Mouse (Mus musculus) midbrain, embryonic 13.5 days (tissue): ENCODE results near the gene Plekhm1. TPM values are rescaled to one million over a fixed set of nuclear protein-coding genes. Genes with fewer than 3 reads are reported as not detected.
"Not testable (repeated sequence)": the region's sequence is repeated elsewhere in the genome, so short reads cannot be mapped to it uniquely, and the experiment has no call there.

Experiments
- ATAC-seq: fragments of 200-750 bp; cut with Nextera tagmentation; 2 replicates; pipeline ENCODE4 v1.8.0; 2017; ENCODE audit warnings: mild to moderate bottlenecking, moderate TSS enrichment, moderate library complexity
- H3K27ac ChIP-seq: fragments of 300-500 bp; sonication (generic); 2 replicates; pipeline ENCODE4 v1.5.1; 2015; ENCODE audit warnings: inconsistent platforms, mild to moderate bottlenecking, moderate library complexity
- H3K27me3 ChIP-seq: fragments of 300-500 bp; sonication (generic); 2 replicates; pipeline ENCODE4 v1.6.1; 2015; ENCODE audit warnings: mild to moderate bottlenecking, inconsistent platforms
- H3K36me3 ChIP-seq: fragments of 300-500 bp; sonication (generic); 2 replicates; pipeline ENCODE4 v1.6.1; 2015; ENCODE audit warnings: mild to moderate bottlenecking, inconsistent platforms
- H3K4me1 ChIP-seq: fragments of 300-500 bp; sonication (generic); replicated peaks from 2 replicates; pipeline ENCODE4 v1.6.1; 2015; ENCODE audit warnings: inconsistent platforms
- H3K4me2 ChIP-seq: fragments of 300-500 bp; sonication (generic); replicated peaks from 2 replicates; pipeline ENCODE4 v1.6.1; 2015; ENCODE audit warnings: moderate library complexity, mild to moderate bottlenecking, inconsistent platforms
- H3K4me3 ChIP-seq: fragments of 300-500 bp; sonication (generic); replicated peaks from 2 replicates; pipeline ENCODE4 v1.5.1; 2015; ENCODE audit warnings: mild to moderate bottlenecking, inconsistent platforms
- H3K9ac ChIP-seq: fragments of 300-500 bp; sonication (generic); replicated peaks from 2 replicates; pipeline ENCODE4 v1.6.1; 2015; ENCODE audit warnings: mild to moderate bottlenecking, inconsistent platforms
- H3K9me3 ChIP-seq: fragments of 300-500 bp; sonication (generic); 2 replicates; pipeline ENCODE4 v1.6.1; 2016; ENCODE audit warnings: mild to moderate bottlenecking, inconsistent platforms
- WGBS: fragments of 180-500 bp; shearing (Covaris S2); methylation state at CpG from one replicate; pipeline ENCODE4 v1.1.7; 2015; 5-methylcytosine and 5-hydroxymethylcytosine counted together
- polyA plus RNA-seq: library from polyadenylated mRNA; unstranded; fragments of >200 nt; fragmentation: Nextera tagmentation; extraction: Ambion mirVana; gene quantifications from 2 replicates; pipeline ENCODE4 v1.2.1, GENCODE M21; 2015

The Plekhm1 gene
- polyA plus RNA-seq, 1 experiment from 2014 or later: 9.4 TPM

- Histone ChIP-seq H3K4me2 (no peak overlapping the region), H3K27me3 (peaks cover 33% of the 10 kb centered on the region), H3K27ac (no peak overlapping the region), H3K4me3 (no peak overlapping the region), H3K36me3 (no peaks in the 10 kb centered on the region), H3K4me1 (peaks cover 18% of the 10 kb centered on the region), H3K9ac (no peak overlapping the region), H3K9me3 (no peaks in the 10 kb centered on the region)
- WGBS: 91% methylated on average over 9 of the region's 9 CpGs
- no peak for ATAC-seq
These were observed 77.6 kb downstream of the Plekhm1 start for GRCm38 (mm10) chr11:103334925-103335324.

GRCm38 (mm10) chr11:103333719-103334398, 78.6 kb downstream of the Plekhm1 start:
- Histone ChIP-seq H3K9ac (no peak overlapping the region; the same call in 1 of the 2 replicates), H3K4me1 (peaks cover 13% of the 10 kb centered on the region), H3K4me3 (peak overlapping the region; percentile 33), H3K27me3 (peaks cover 33% of the 10 kb centered on the region), H3K36me3 (no peaks in the 10 kb centered on the region), H3K9me3 (no peaks in the 10 kb centered on the region), H3K4me2 (peak overlapping the region; percentile 56), H3K27ac (no peak overlapping the region)
- 11% methylated on average over 40 of the region's 40 CpGs for WGBS
- peak; percentile 47 for ATAC-seq

GRCm38 (mm10) chr11:103332890-103333651, 79.4 kb downstream of the Plekhm1 start:
- no peaks in the 10 kb centered on the region for H3K36me3 ChIP-seq
- peak overlapping the region; percentile 33 for H3K4me3 ChIP-seq
- peak overlapping the region; percentile 56 for H3K4me2 ChIP-seq
- peaks cover 33% of the 10 kb centered on the region for H3K27me3 ChIP-seq
- ATAC-seq: peak; percentile 40
- peak overlapping the region; percentile 39; the same call in 1 of the 2 replicates for H3K9ac ChIP-seq
- H3K27ac ChIP-seq: no peak overlapping the region; the same call in 1 of the 2 replicates
- no peaks in the 10 kb centered on the region for H3K9me3 ChIP-seq
- H3K4me1 ChIP-seq: peaks cover 13% of the 10 kb centered on the region
- 30% methylated on average over 34 of the region's 34 CpGs for WGBS

- Histone ChIP-seq H3K4me1 (peaks cover 13% of the 10 kb centered on the region), H3K27ac (no peak overlapping the region), H3K4me2 (peak overlapping the region; percentile 56), H3K36me3 (no peaks in the 10 kb centered on the region), H3K9me3 (no peaks in the 10 kb centered on the region), H3K27me3 (peaks cover 33% of the 10 kb centered on the region), H3K4me3 (peak overlapping the region; percentile 33), H3K9ac (0 out of 2 replicates have a peak overlapping the region, but pooled peaks have one; percentile 39)
- WGBS: 25% methylated on average over 18 of the region's 18 CpGs
- peak; percentile 73 for ATAC-seq
These were observed 80.1 kb downstream of the Plekhm1 start for GRCm38 (mm10) chr11:103332186-103332889.

- WGBS: 90% methylated on average over 10 of the region's 10 CpGs
- ATAC-seq: 0 out of 2 replicates have a peak, but pooled peaks have one; percentile 9
These were observed 80.8 kb downstream of the Plekhm1 start for GRCm38 (mm10) chr11:103331502-103332185.

GRCm38 (mm10) chr11:103330651-103331319, 81.7 kb downstream of the Plekhm1 start:
- Histone ChIP-seq H3K9me3 (no peaks in the 10 kb centered on the region), H3K27ac (no peak overlapping the region), H3K36me3 (no peaks in the 10 kb centered on the region), H3K4me2 (no peak overlapping the region), H3K4me3 (no peak overlapping the region), H3K9ac (no peak overlapping the region), H3K27me3 (peaks cover 34% of the 10 kb centered on the region), H3K4me1 (peaks cover 13% of the 10 kb centered on the region)
- no peak for ATAC-seq
- WGBS: 70% methylated on average over 7 of the region's 7 CpGs

More at GRCm38 (mm10) chr11:103331502-103332185, 80.8 kb downstream of the Plekhm1 start:
- H3K27me3 ChIP-seq: peaks cover 33% of the 10 kb centered on the region
- H3K27ac ChIP-seq: no peak overlapping the region
- H3K4me1 ChIP-seq: peaks cover 13% of the 10 kb centered on the region
- H3K9me3 ChIP-seq: no peaks in the 10 kb centered on the region
- H3K36me3 ChIP-seq: no peaks in the 10 kb centered on the region
- H3K4me3 ChIP-seq: no peak overlapping the region
- H3K9ac ChIP-seq: no peak overlapping the region
- H3K4me2 ChIP-seq: no peak overlapping the region

- peak; percentile 41; the same call in 1 of the 2 replicates for ATAC-seq
- H3K27me3 ChIP-seq: peaks cover 5% of the 10 kb centered on the region; the same call in 1 of the 2 replicates
- H3K9ac ChIP-seq: no peak overlapping the region
- H3K36me3 ChIP-seq: no peaks in the 10 kb centered on the region
- no peaks in the 10 kb centered on the region for H3K9me3 ChIP-seq
- H3K27ac ChIP-seq: no peak overlapping the region
- H3K4me2 ChIP-seq: no peak overlapping the region
- 0 out of 2 replicates have a peak, but pooled peaks cover 6% of the 10 kb centered on the region for H3K4me1 ChIP-seq
- H3K4me3 ChIP-seq: no peak overlapping the region
- 11% methylated on average over 5 of the region's 5 CpGs for WGBS
These were observed 85.5 kb downstream of the Plekhm1 start for GRCm38 (mm10) chr11:103326950-103327349.

GRCm38 (mm10) chr11:103325172-103325571, 87.3 kb downstream of the Plekhm1 start:
- no peak overlapping the region for H3K27ac ChIP-seq
- no peaks in the 10 kb centered on the region for H3K36me3 ChIP-seq
- H3K9ac ChIP-seq: no peak overlapping the region
- ATAC-seq: peak; percentile 49
- 16% methylated on average over 8 of the region's 8 CpGs for WGBS
- peaks cover 3% of the 10 kb centered on the region; the same call in 1 of the 2 replicates for H3K27me3 ChIP-seq
- H3K4me2 ChIP-seq: no peak overlapping the region
- H3K4me3 ChIP-seq: no peak overlapping the region
- H3K4me1 ChIP-seq: 0 out of 2 replicates have a peak, but pooled peaks cover 6% of the 10 kb centered on the region
- no peaks in the 10 kb centered on the region for H3K9me3 ChIP-seq

GRCm38 (mm10) chr11:103324723-103325122, 87.8 kb downstream of the Plekhm1 start:
- 56% methylated on average over 13 of the region's 13 CpGs for WGBS
- peaks cover 3% of the 10 kb centered on the region; the same call in 1 of the 2 replicates for H3K27me3 ChIP-seq
- H3K4me2 ChIP-seq: no peak overlapping the region
- 0 out of 2 replicates have a peak, but pooled peaks cover 6% of the 10 kb centered on the region for H3K4me1 ChIP-seq
- no peak overlapping the region for H3K27ac ChIP-seq
- 0 out of 2 replicates have a peak, but pooled peaks have one; percentile 17 for ATAC-seq
- no peak overlapping the region for H3K9ac ChIP-seq
- no peaks in the 10 kb centered on the region for H3K36me3 ChIP-seq
- no peak overlapping the region for H3K4me3 ChIP-seq
- no peaks in the 10 kb centered on the region for H3K9me3 ChIP-seq

GRCm38 (mm10) chr11:103322832-103323231, 89.7 kb downstream of the Plekhm1 start:
- not testable (repeated sequence) for H3K9ac ChIP-seq, H3K4me2 ChIP-seq, ATAC-seq, H3K9me3 ChIP-seq, H3K36me3 ChIP-seq, H3K4me1 ChIP-seq, H3K4me3 ChIP-seq, H3K27ac ChIP-seq, H3K27me3 ChIP-seq
- 45% methylated on average over 3 of the region's 4 CpGs for WGBS

- no peak overlapping the region for H3K27ac ChIP-seq
- H3K4me2 ChIP-seq: no peak overlapping the region
- ATAC-seq: no peak
- 0 out of 2 replicates have a peak, but pooled peaks cover 6% of the 10 kb centered on the region for H3K4me1 ChIP-seq
- 80% methylated on average over 4 of the region's 4 CpGs for WGBS
- peaks cover 6% of the 10 kb centered on the region; the same call in 1 of the 2 replicates for H3K27me3 ChIP-seq
- no peak overlapping the region for H3K9ac ChIP-seq
- no peaks in the 10 kb centered on the region for H3K36me3 ChIP-seq
- H3K9me3 ChIP-seq: no peaks in the 10 kb centered on the region
- no peak overlapping the region for H3K4me3 ChIP-seq
These were observed 91.8 kb downstream of the Plekhm1 start for GRCm38 (mm10) chr11:103320646-103321045.
